Mouse (Mus musculus) intestine, embryonic 16.5 days (tissue): ENCODE measurements at regions not wholly inside any gene's neighbourhood (a gene's known extent, or its start where the extent isn't known, plus 50 kb on each side); places are given as distances from the start of the nearest gene placed in this dataset.

Experiments
- ATAC-seq: fragments of 200-750 bp; cut with Nextera tagmentation; 2 replicates; pipeline ENCODE4 v1.8.0; 2017; ENCODE audit warnings: moderate TSS enrichment, moderate library complexity
- H3K27ac ChIP-seq: fragments of 300-500 bp; sonication (generic); 2 replicates; pipeline ENCODE4 v1.5.1; 2014; ENCODE audit warnings: mild to moderate bottlenecking, low read length
- H3K27me3 ChIP-seq: fragments of 300-500 bp; sonication (generic); replicated peaks from 2 replicates; pipeline ENCODE4 v1.6.1; 2014; ENCODE audit warnings: low read length, control low read depth, mixed read lengths; ENCODE audit not compliant: control insufficient read depth, insufficient read depth
- H3K36me3 ChIP-seq: fragments of 300-500 bp; sonication (generic); 2 replicates; pipeline ENCODE4 v1.6.1; 2014; ENCODE audit warnings: low read length, control low read depth; ENCODE audit not compliant: control insufficient read depth, insufficient read depth
- H3K4me1 ChIP-seq: fragments of 300-500 bp; sonication (generic); 2 replicates; pipeline ENCODE4 v1.6.1; 2014; ENCODE audit warnings: low read length, control low read depth, mixed read lengths; ENCODE audit not compliant: control insufficient read depth, insufficient read depth
- H3K4me2 ChIP-seq: fragments of 300-500 bp; sonication (generic); 2 replicates; pipeline ENCODE4 v1.6.1; 2014; ENCODE audit warnings: low read depth, low read length, control low read depth
- H3K4me3 ChIP-seq: fragments of 300-500 bp; sonication (generic); 2 replicates; pipeline ENCODE4 v1.5.1; 2014; ENCODE audit warnings: mild to moderate bottlenecking, low read length
- H3K9ac ChIP-seq: fragments of 300-500 bp; sonication (generic); 2 replicates; pipeline ENCODE4 v1.6.1; 2014; ENCODE audit warnings: low read depth, low read length
- H3K9me3 ChIP-seq: fragments of 300-500 bp; sonication (generic); 2 replicates; pipeline ENCODE4 v1.6.1; 2016; ENCODE audit warnings: low read length, control low read depth; ENCODE audit not compliant: control insufficient read depth
- WGBS: fragments of 180-500 bp; shearing (Covaris S2); extraction: QIAGEN DNeasy Blood & Tissue Kit; methylation state at CpG from one replicate; pipeline ENCODE4 v1.1.7; 2014; 5-methylcytosine and 5-hydroxymethylcytosine counted together

- no peak for ATAC-seq
- Histone ChIP-seq H3K9ac (no peak overlapping the region), H3K27ac (no peak overlapping the region), H3K36me3 (no peaks in the 10 kb centered on the region), H3K4me2 (no peak overlapping the region), H3K9me3 (no peaks in the 10 kb centered on the region), H3K4me3 (no peak overlapping the region), H3K4me1 (no peaks in the 10 kb centered on the region), H3K27me3 (no peaks in the 10 kb centered on the region)
- WGBS = 80% methylated on average over 4 of the region's 4 CpGs
Observed at GRCm38 (mm10) chr13:71184500-71184899, 342.9 kb upstream of the Adamts16 start.

- no peak overlapping the region for H3K9ac ChIP-seq
- no peak overlapping the region for H3K27ac ChIP-seq
- ATAC-seq = no peak
- no peaks in the 10 kb centered on the region for H3K9me3 ChIP-seq
- no peak overlapping the region for H3K4me2 ChIP-seq
- no peak overlapping the region for H3K4me3 ChIP-seq
- H3K4me1 ChIP-seq = no peaks in the 10 kb centered on the region
- H3K27me3 ChIP-seq = no peaks in the 10 kb centered on the region
- H3K36me3 ChIP-seq = no peaks in the 10 kb centered on the region
Observed at GRCm38 (mm10) chr13:71179083-71179482, 337.5 kb upstream of the Adamts16 start.

GRCm38 (mm10) chr13:71174335-71174734, 332.7 kb upstream of the Adamts16 start:
- Histone ChIP-seq H3K4me1 (no peaks in the 10 kb centered on the region), H3K9me3 (no peaks in the 10 kb centered on the region), H3K36me3 (no peaks in the 10 kb centered on the region), H3K27ac (no peak overlapping the region), H3K4me2 (no peak overlapping the region), H3K27me3 (no peaks in the 10 kb centered on the region), H3K9ac (no peak overlapping the region), H3K4me3 (no peak overlapping the region)
- no peak for ATAC-seq

GRCm38 (mm10) chr13:71166226-71166625, 324.6 kb upstream of the Adamts16 start:
- H3K4me1 ChIP-seq = no peaks in the 10 kb centered on the region
- no peak overlapping the region for H3K27ac ChIP-seq
- ATAC-seq = no peak
- no peak overlapping the region for H3K4me2 ChIP-seq
- no peaks in the 10 kb centered on the region for H3K36me3 ChIP-seq
- H3K4me3 ChIP-seq = no peak overlapping the region
- no peaks in the 10 kb centered on the region for H3K27me3 ChIP-seq
- H3K9me3 ChIP-seq = no peaks in the 10 kb centered on the region
- H3K9ac ChIP-seq = no peak overlapping the region
- 61% methylated on average over 3 of the region's 3 CpGs for WGBS

- Histone ChIP-seq H3K9ac (no peak overlapping the region), H3K27me3 (no peaks in the 10 kb centered on the region), H3K4me2 (no peak overlapping the region), H3K4me1 (no peaks in the 10 kb centered on the region), H3K4me3 (no peak overlapping the region), H3K27ac (no peak overlapping the region), H3K36me3 (no peaks in the 10 kb centered on the region), H3K9me3 (no peaks in the 10 kb centered on the region)
- ATAC-seq = no peak
- 72% methylated on average over 20 of the region's 20 CpGs for whole genome bisulfite sequencing
Observed at GRCm38 (mm10) chr13:71165096-71165920, 323.7 kb upstream of the Adamts16 start.

- no peak overlapping the region for H3K9ac ChIP-seq
- no peaks in the 10 kb centered on the region for H3K4me1 ChIP-seq
- H3K27ac ChIP-seq = no peak overlapping the region
- no peak for ATAC-seq
- H3K9me3 ChIP-seq = no peaks in the 10 kb centered on the region
- no peaks in the 10 kb centered on the region for H3K36me3 ChIP-seq
- no peaks in the 10 kb centered on the region for H3K27me3 ChIP-seq
- no peak overlapping the region for H3K4me2 ChIP-seq
- H3K4me3 ChIP-seq = no peak overlapping the region
- whole genome bisulfite sequencing = 85% methylated on average over 2 of the region's 2 CpGs
Observed at GRCm38 (mm10) chr13:71164012-71164411, 322.4 kb upstream of the Adamts16 start.

GRCm38 (mm10) chr13:71162952-71163351, 321.3 kb upstream of the Adamts16 start:
- Histone ChIP-seq H3K9ac (no peak overlapping the region), H3K9me3 (no peaks in the 10 kb centered on the region), H3K27ac (no peak overlapping the region), H3K36me3 (no peaks in the 10 kb centered on the region), H3K4me2 (no peak overlapping the region), H3K4me1 (no peaks in the 10 kb centered on the region), H3K27me3 (no peaks in the 10 kb centered on the region), H3K4me3 (no peak overlapping the region)
- no peak for ATAC-seq
- WGBS = 63% methylated on average over 2 of the region's 2 CpGs

- Histone ChIP-seq H3K27ac (no peak overlapping the region), H3K27me3 (no peaks in the 10 kb centered on the region), H3K4me2 (no peak overlapping the region), H3K36me3 (no peaks in the 10 kb centered on the region), H3K4me3 (no peak overlapping the region), H3K9ac (no peak overlapping the region), H3K4me1 (no peaks in the 10 kb centered on the region), H3K9me3 (no peaks in the 10 kb centered on the region)
- ATAC-seq = no peak
- 62% methylated on average over 13 of the region's 13 CpGs for WGBS
Observed at GRCm38 (mm10) chr13:71158300-71158860, 316.8 kb upstream of the Adamts16 start.

- no peak overlapping the region for H3K27ac ChIP-seq
- ATAC-seq = no peak
- 52% methylated on average over 14 of the region's 14 CpGs for WGBS
- H3K4me3 ChIP-seq = no peak overlapping the region
- no peak overlapping the region for H3K9ac ChIP-seq
- no peak overlapping the region for H3K4me2 ChIP-seq
- H3K27me3 ChIP-seq = no peaks in the 10 kb centered on the region
- H3K9me3 ChIP-seq = no peaks in the 10 kb centered on the region
- no peaks in the 10 kb centered on the region for H3K4me1 ChIP-seq
- no peaks in the 10 kb centered on the region for H3K36me3 ChIP-seq
Observed at GRCm38 (mm10) chr13:71157656-71158299, 316.2 kb upstream of the Adamts16 start.
